Mouse (Mus musculus): ENCODE measurements around the gene Hoxa11. TPM values are rescaled to one million over a fixed set of nuclear protein-coding genes. Genes with fewer than 3 reads are reported as not detected.

The Hoxa11 gene
- total RNA-seq, 4 experiments from 2014 or later, result 2.0 to 3.0 (median 2.9) TPM

DNA sequence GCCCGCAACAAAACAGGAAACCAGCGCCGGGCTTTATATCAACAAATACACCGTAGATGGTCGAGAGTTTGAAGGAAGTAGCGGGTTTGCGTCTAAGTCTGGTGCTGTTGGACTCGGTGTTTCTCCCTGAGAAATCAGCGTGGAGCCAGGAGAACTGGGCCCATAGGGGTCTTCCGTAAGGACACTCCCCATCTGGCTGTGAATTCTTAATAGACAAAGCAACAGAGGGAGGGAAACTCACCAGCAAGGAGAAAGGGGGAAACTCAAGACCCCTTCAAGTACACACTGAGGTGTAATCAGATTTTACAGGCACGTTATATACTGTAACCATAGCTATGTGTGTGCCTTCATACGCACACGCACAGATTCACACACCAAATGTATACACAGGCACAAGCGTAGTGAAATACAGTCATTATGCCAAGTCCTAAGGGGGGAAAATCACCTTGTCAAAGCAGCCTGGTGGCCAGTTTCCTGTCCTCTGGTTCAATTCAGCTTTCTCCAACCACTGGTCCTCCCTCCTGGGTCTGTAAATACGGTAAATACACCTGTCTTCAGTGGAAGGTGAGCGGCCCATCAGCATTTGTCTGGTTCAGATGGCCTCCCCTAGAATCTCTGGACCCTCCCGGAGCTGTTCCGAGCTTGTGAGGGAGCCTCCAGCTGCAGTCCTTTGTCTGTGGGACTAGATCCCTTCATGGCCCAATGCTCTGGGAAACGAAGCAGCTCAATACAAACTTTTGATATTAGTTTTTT lies 20.5 kb upstream of the Hoxa11 start:
- no peak for DNase-seq (ENCODE audit: low spot score in 2 of 2)

DNA sequence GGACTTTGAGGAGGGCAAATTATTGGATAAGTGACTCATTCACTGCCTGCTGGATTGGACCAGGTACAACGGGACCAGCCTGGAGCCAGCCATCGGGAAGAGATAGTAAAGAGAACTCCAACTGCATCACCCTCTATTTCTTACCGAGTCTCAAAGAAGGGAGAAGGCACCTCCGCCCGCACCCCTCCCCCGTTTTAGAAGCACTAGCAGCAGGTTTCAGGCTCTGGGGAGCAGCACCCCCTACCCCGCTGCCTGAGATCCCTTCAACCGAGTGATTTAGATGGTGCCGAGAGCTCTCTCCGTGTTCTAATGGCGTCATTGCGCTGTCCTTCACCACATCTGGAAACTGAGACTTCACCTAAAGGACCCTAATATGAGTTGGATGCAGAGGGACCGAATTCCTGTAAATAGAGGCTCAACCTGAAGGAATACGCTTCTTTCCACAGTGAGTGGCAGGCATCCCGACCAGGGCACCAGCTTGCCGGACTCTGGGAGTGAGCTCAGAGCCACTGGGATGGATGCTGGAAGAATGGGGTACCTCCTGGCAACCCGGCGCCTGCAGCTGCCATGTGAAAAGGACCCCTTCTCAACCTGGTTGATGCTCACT lies 19.8 kb upstream of the Hoxa11 start:
- DNase-seq (ENCODE audit: low spot score in 2 of 2), result no peak

DNA sequence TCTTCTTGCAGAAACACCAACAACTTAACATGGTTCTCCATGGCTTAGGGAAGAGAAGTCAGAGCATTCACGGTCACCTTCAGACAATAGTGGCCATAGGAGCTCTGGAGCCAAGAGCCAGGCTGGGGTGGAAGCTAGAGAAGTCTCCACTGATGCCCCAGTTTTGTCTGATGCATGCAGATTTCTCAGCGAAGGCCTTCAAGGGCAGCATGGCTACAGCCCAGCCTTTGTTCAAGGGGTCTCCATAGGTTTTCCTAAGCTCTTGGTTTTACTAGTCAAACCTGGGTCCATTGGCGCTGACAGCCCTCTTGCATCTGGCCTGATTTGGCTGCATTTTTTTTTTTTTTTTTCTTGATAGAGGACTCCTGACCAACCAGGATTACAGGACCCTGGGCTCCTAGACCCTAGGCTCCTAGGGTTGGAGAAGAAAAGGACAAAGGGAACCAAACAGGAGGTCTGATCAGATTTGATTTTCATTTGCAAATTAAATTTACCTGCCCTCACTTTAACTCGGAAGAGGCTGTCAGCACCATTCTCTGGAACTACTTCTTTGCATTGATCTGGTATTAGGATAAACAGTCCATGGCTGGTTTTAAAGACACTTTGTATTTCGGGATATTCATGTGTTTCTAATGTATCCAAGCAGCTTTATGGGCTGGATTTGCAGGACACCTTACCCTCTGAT lies 18.6 kb upstream of the Hoxa11 start:
- no peak for DNase-seq (ENCODE audit: low spot score in 2 of 2)

DNA sequence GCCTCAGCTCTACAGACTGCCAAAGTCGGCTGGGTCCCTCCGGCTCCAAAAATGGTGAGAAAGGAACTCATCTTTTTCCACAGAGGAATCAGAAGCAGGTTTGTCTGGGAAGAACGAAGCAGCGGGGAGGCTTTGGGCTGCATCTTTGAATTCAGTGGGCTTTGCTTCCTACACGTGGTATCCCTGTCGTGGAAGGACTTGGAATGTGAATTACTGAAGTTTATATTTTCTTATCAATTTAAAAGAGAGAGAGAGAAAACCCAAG lies 17.6 kb upstream of the Hoxa11 start:
- DNase-seq (ENCODE audit: low spot score in 2 of 2), result no peak

DNA sequence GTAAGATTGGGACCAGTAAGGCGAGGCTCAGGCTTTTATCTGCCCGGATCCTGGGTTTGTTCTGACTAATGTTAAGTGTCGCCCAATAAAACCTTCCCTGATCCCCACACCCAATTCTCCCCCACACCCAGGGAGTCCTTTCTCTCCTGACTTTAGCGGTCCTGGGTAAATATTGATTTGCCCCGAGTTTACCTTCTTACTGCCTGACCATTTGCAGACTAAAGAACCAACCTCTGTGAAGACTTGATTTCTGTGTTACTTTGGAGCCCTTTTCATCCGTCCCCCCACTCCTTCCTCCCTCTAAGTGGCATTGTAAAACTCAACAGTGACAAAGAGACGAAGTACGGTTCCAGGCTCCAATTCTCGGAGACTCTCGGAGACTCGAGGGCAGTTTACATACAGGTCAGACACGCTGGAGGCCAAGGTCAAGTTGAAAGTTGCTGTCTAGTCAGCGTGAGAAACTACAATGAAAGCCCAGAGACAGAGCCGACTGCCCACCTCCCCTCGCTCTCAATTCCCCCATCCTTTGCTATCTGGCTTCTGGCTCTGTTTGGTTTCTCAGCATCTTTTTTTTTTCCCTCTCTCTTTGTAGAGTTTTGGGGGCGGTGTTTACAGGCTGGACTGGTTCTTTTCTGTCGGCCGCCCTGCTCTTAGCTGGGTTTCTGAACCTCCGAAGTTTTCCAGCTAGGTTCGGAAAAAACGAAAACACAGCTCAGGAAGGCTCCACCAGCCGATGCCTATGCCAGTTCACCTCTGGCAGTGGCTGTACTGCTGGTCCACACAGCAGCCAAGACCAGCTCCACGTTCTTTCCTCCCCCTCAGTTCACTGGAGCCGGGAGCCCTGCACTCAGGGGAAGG lies 17.1 kb upstream of the Hoxa11 start:
- DNase-seq (ENCODE audit: low spot score in 2 of 2), result no peak

DNA sequence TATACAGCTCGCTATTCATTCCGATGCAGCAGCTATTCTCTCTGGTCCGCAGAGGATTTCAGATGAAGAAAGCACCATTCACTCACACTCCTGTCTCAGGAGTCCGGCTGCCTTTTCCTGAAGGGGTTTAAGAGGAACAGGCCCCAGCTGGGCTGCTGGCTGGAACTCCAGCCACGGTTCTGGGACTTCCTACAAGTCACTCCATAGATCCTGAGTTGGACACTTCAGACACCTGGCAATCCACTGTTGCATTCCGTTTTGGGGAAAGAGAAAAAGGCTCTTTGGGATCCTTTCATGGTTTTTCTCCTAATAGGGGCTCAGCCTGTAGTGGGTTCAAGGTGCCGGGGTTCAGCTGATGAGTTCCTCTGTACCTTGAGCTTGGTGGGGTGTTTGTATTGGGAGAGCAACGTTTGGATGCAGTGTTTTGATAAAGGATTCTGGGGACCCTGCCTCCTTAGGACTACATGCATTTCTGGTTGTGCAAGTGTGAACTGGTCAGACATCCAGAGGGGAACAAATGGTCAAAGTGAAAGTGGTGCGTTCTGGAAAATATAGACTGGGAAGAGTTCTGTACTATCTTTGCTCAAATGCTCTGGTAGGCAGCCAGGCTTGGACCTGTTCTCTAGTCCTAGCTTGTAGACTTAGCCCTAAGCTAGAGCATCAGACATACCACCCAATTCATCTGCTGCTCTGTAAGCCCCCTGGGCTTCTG lies 16.3 kb upstream of the Hoxa11 start:
- DNase-seq (ENCODE audit: low spot score in 2 of 2), result no peak

DNA sequence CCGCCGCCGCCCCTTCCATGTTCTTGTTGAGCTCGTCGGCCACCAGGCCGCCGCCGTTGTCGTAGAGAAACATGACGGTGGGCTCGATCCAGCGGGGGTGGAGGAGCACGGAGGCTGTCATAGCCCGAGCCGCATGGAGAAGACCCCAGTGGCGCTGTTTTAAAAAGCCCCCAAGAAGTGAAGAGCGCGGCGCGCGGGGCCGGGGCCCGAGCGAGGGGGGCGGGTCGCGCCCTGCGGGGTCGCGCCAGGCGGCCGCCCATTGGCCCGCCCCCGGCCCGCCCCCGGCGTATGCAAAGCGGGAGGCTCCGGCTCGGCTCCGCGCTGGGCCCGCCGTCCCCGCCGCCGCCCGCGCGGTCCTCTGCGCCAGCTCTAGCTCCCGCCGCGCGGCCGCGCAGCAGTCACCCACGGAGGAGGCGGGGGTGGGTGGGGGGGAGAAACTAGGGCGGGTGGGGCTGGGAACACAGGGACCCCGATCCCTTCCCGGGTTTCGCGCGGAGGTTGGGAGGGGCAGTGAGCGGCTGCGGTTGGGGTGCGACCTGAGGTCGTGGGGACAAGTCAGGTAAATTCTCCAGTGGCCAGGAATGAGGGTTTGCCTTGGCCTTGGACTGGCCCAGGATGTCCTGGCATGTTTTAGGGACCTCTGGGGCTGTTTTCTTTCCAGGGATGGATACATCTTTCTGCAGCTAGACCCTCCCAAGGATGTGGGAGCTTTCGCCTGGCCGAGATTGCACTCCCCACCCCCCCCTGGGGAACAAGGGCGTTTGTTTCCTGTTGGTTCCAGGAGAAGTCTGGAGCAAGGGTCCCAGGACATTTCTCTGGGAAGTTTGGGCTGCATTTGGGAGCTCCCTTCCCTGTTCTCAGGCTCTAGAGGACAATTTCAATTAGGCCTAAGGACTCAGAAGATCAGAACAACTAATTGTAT lies 15.3 kb upstream of the Hoxa11 start, which contains the start of gene Hoxa13:
TSS of gene Hoxa13 (minus strand) at position 227 of the 922 bp plus-strand sequence.
- no peak for DNase-seq (ENCODE audit: low spot score in 2 of 2)

DNA sequence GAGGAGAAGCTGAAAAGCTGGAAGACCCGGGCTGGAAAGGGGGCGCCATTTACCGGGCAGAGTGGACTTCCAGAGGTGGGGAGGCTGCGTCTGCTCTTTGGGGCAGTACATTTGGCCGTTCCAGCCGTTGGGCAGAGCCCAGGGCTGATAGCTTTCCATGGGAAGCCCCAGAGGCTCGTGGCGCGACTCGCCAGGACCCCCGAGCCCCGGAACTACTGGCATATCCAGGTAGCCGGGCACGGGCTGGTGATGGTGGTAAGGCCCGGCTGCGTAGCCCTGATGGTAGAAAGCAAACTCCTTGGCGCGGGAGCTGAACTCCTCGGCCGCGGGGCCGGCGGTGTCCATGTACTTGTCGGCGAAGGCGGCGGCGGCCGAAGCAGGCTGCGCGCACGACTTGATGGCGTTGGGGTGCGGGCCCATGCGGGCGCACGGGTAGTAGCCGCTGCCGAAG lies 14.2 kb upstream of the Hoxa11 start:
- DNase-seq (ENCODE audit: low spot score in 2 of 2), result no peak

DNA sequence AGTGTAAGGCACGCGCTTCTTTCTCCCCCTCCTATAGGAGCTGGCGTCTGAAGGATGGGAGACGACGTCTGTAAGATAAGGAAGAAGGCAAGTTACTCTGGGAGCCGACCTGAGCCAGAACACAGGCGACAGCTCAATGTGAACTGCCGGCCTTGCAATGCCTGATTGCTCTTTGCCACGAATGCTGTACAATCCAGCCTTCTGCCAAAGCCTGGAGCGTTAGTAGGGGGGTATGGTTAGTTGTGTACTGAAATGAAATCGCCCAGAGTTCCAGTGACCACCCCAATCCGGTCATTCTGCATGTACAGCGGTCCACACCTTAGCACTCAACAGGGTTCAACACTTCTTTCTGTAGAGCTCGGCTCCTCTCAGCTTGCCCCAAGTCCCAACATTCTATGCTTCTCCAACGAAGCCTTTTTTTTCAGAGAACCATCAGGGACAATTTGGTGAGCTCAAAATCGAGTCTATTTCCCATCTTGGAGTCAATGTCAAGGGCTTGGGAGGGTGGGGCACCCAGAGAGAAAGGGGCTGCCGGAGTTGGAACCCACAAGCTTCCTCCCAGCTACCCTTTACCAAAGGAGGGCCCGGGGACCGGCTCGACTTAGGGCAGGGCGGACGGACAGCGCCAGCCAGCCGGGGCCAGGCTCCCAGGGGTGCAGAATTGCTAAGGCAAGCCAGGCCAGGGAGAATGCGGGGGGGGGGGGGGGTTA lies 13.6 kb upstream of the Hoxa11 start:
- no peak for DNase-seq (ENCODE audit: low spot score in 2 of 2)

DNA sequence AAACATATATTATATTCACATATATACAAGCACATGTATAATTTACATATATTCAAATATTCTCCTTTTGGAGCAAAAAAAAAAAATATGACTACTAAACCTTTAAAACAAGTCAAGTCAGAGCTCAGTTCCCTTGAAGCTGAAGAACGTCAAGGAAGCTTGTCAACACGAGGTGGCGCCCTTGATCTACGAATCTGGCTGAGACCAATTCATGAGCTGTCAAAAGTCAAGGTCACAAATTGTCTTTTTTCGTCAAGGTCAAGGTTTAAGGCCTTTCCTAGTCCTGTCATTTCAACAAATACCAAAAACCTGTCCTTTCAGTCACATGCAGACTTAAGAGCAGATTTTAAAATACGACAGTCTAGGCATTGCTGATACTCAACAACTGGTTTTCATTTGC lies 11.3 kb upstream of the Hoxa11 start:
- DNase-seq (ENCODE audit: low spot score in 2 of 2), result peak in 1 of 2 experiments; percentile 73

DNA sequence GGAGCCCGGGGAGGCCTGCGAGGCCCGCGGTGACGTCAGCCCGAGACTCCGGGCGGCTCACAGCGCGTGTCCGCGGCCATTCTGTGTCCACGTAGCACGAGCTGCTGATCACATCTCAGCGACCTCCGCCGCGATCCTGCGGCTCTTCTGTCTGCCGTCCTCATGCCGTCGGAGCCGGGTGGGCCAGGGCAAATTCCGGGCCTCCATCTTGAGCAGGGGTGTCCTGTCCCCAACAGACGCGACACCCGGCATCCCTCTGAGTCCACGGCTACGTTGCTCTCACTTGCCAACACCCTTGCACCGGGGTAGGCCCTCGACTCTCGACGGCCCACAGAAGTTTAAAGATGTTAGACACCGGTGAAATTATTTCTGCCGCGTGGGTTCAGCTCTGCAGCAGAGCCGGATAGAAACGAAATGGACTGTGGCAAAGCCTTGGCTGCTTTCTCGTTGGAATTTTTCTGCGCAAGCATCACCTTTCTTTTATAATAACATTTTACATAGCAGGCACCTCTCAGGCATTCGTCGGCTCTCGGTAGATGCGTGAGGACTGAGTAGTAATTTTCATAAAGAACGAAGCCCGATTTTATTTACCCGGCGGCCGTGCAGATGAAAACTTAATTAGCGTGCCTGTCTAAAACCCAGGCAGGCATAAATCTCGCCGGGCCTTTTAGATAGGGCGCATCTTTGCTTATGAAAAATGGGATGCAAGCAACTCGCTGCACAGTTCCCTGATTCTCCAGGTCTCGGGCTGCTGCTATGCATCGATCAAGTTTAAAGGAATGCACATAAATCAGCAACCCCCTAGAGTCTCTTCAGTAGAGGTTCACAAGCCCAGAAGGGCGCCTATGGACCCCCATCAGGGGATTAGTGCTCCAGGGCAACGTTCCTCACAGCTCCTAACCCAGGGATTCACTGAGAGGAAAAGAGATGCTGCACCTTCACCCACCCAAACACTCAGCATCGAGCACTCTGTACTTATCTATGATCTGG lies 8.2 kb upstream of the Hoxa11 start:
- no peak for DNase-seq (ENCODE audit: low spot score in 2 of 2)

DNA sequence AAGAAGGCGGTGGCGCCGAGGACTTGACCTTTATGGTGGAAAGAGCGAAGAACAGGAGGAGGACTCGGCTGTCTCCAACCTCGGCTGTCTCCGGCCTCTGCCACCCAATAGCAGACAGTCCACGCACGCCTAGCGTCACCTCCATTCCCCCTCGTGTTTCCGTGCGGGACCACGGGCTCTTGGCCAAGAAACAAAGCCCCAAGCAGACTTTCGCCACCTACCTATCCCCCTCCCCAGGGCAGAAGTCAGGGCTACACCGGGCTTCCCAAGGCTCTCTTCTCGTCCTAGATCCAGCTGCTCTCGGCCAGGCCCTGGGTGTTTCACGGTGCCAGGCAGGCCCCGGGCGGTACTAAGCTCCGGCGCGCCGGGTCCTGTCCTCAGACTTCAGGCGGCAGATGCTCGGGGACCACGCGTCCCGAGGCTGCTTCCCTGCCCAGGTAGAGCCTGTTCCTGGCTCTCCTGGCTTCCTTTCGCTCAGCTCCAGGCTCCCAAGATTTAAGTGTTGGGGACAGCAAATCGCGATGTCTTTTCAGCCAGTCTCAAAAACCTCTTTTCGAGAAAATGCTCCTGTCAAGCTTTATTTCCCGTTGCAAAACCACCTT lies 7.3 kb upstream of the Hoxa11 start:
- no peak for DNase-seq (ENCODE audit: low spot score in 2 of 2)

DNA sequence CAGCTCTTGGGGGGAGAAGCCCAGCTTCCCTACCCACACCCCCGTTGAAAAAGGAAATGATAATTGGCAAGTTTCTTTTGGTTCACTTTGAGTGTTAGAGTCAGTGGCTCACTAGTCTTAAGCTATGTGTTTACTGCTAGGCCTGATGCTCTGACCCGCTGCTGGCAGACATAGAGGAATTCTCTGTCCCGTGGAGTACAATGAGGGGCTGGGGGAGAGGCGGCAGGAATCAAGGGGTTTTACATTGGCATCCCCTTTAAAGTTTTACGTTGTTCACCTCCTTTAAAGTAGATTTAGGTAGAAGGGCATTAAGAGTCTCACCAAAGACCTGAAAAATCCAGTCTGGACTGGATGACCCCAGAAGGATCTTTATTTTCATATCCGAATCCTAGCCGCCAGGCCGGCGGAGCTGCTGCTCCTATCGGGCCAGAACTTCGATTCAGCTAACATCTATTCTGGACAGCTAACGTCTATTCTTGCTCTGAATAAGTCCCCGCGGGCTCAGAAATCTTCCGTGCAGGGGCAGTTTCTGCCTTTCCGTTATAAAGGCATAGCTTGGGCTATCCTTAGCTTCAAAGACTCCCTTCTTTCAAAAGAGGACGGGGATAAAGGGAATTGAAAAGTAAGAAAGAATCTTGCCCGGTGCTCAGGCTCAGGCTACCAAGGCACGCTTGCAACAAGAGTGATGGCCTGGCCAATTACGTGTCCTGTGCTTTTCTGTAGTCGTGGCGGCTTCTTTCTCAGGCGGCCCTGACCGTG lies 6.6 kb upstream of the Hoxa11 start:
- DNase-seq (ENCODE audit: low spot score in 2 of 2), result no peak

DNA sequence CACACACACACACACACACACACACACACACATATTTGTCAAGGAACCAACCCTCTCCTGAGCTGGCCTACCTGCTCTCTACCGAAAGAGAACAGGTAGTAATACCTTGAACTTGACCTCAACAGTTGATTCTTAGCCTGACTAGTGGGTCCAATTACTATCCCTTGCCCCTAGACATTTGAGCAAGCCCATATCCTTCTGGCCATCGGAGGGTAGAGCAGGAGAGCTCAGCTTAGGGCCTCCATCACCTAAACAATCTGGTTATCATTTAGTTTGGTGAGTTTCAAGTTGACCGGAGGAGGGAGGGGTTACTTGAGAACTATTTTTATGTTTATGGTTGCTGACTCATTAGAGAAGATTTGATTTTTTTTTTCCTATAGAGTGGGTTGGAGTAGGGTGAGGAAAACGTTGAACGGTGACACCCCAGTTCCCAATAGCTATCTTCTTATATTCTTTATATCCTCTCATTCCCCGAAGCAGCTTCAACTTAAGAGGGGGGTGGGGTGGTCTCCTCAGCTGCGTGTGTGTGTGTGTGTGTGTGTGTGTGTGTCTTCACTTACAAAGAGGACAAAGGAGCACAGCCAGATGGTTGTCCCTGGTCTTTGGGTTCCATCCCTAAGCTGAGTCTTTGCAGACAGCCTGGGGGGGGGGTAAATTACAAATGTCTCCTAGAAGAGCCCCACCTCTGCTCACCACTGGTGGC lies 5.7 kb upstream of the Hoxa11 start:
- DNase-seq (ENCODE audit: low spot score in 2 of 2), result no peak

DNA sequence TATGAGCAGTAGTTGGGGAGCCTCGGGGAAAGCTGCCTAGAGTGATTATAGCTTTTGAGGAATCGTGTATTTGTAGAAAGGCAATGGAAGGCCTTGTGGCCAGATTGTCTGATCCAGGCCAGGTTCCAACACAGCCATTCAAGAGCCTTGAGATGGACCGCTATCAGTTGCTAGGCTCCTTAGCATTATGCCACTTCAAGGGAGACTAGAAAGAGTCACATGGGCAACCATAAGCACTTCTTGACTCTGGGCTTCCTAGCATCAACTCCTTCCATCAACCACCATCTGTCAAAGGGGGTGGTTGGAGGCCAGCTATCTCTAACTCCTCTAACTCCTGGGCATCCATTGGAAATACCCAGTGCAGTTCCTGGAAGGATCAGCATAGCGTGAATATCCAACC lies 4.2 kb upstream of the Hoxa11 start:
- DNase-seq (ENCODE audit: low spot score in 2 of 2), result no peak

DNA sequence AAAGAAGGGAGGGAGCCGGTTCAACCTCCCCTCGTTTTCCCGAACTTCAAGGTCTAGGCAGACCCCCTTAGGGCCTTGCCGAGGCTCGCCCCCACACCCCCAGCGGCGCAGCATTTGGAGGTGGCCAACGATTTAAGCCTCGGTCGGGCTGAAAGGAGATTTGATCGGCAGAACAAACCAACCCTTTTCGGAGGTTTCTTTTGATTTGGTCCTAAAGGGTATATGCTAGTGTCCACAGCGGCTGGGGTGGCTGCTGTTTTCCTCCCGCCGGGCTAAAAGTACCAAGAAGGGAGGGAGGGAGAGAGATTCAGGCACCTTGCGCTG lies 3.8 kb upstream of the Hoxa11 start:
- no peak for DNase-seq (ENCODE audit: low spot score in 2 of 2)

Measured in gastrocnemius, adult 8-10 months (tissue).